In the genomic region with DNA sequence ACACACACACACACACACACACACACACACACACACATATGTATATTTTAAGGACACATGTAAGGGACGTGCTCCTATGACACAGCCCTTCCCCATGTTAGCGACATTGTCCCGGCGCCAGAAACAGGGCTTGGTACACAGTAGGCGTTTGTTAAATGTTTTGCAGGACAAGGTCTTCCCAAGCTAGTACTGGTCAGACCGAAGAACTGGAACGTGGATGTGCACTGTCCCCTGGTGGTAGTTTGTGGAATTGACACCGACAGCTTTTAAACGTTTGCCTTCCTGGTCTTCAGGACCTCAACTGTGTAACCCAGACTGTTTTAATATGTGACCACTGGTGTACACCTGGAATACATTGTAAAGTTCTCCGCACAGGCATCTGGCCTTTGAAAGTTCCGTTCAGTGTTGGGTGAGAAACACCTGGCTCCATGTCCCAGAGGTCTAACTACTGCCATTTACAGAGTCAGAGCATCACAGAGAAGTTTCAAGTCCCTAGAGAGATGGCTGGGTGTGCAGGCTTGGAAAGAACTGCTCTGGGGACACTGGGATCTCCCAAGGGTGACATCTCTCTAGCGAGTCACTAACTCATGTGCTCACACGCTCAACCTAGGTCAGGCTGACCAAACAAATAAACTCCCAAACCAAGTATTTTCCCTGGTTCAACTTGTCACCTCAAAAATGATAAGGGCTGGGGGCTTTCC, we compare ENCODE assay signal across 8 mouse cellular contexts. TPM values are rescaled to one million over a fixed set of nuclear protein-coding genes. Genes with fewer than 3 reads are reported as not detected.
DNase-seq lines count a peak whose midpoint lies in the region; ATAC-seq and TF ChIP-seq lines count a peak whose summit lies in the region.

No protein-coding gene starts in this region.

- H3K4me2 ChIP-seq in hindbrain, postnatal 0 days (ENCODE audit: low read depth, low read length): peak overlapping the region; percentile 89

- 10% methylated on average over 13 of the region's 13 CpGs for WGBS in hindbrain, postnatal 0 days

- no peak overlapping the region for H3K9ac ChIP-seq in hindbrain, postnatal 0 days (replicated peaks; ENCODE audit: low read length)

- no peak; the same call in 1 of the 2 replicates for TF ChIP-seq CTCF in gastrocnemius, adult 2 months (IDR thresholded peaks at IDR 0.05)
- TF ChIP-seq CTCF in hindbrain, postnatal 0 days (IDR thresholded peaks at IDR 0.05; ENCODE audit: low read depth): peak; percentile 100

- DNase-seq in T-cell, adult 2 months (ENCODE audit: low spot score): peak; percentile 45
- peak; percentile 92 to 93 for DNase-seq in cerebellum, postnatal 25 days
- peak; percentile 81 for DNase-seq in gastrocnemius, adult 2 months
- DNase-seq in hindbrain, postnatal 0 days (ENCODE audit: low spot score): peak; percentile 91
- DNase-seq in left cerebral cortex, adult 18-20 months (ENCODE audit: low spot score in 2 of 2): peak; percentile 84
- peak; percentile 91 to 93 for DNase-seq in right cerebral cortex, adult 2 months (ENCODE audit: low spot score in 2 of 2)
- peak; percentile 53 for DNase-seq in urinary bladder, postnatal 10 days (ENCODE audit: low spot score)

- H3K4me1 ChIP-seq in hindbrain, postnatal 0 days (ENCODE audit: insufficient read depth, low read length): peaks cover 21% of the 10 kb centered on the region
- peaks cover 30% of the 10 kb centered on the region for H3K4me1 ChIP-seq in megakaryocyte, embryonic 14.5 days

- intact Hi-C loops in gastrocnemius, adult 2 months (cut with DNase I): loop anchor here (1.0 to 2.0 kb wide), 3 partner anchors 81 to 230 kb away; a partner anchor contains a TSS

- peak; percentile 59 for ATAC-seq in hindbrain, postnatal 0 days

- no peaks in the 10 kb centered on the region for H3K27me3 ChIP-seq in hindbrain, postnatal 0 days (ENCODE audit: insufficient read depth, low read length)
- H3K27me3 ChIP-seq in megakaryocyte, embryonic 14.5 days (replicated peaks): peaks cover 69% of the 10 kb centered on the region

- H3K27ac ChIP-seq in gastrocnemius, adult 2 months: no peak overlapping the region
- no peak overlapping the region for H3K27ac ChIP-seq in hindbrain, postnatal 0 days

- no peaks in the 10 kb centered on the region for H3K9me3 ChIP-seq in hindbrain, postnatal 0 days (ENCODE audit: low read length)
- H3K9me3 ChIP-seq in megakaryocyte, embryonic 14.5 days: 0 out of 2 replicates have a peak, but pooled peaks cover 3% of the 10 kb centered on the region

- H3K4me3 ChIP-seq in gastrocnemius, adult 2 months: peak overlapping the region; percentile 32
- no peak overlapping the region for H3K4me3 ChIP-seq in hindbrain, postnatal 0 days (ENCODE audit: low read length)
- peak overlapping the region; percentile 71 for H3K4me3 ChIP-seq in megakaryocyte, embryonic 14.5 days (replicated peaks)

- no peaks in the 10 kb centered on the region for H3K36me3 ChIP-seq in hindbrain, postnatal 0 days (ENCODE audit: insufficient read depth, low read length)
- H3K36me3 ChIP-seq in megakaryocyte, embryonic 14.5 days (replicated peaks; ENCODE audit: low read length): no peaks in the 10 kb centered on the region

RNA-seq across cellular contexts. Expression of a gene that starts 1.3 kb away (rescaled TPM):
- total RNA-seq in gastrocnemius, adult 2 months (2021): 10 to 100 TPM; 10.5 to 14.0 TPM
- total RNA-seq in hindbrain, postnatal 0 days (2014; rRNA removed): 42.8 and 56.9 TPM in 2 replicates
- polyA plus RNA-seq in hindbrain, postnatal 0 days (2015; fragmentation: Nextera tagmentation; extraction: Ambion mirVana): 9.5 and 10.6 TPM in 2 replicates
- total RNA-seq in left cerebral cortex, adult 18-20 months (2021): 100 to 1,000 TPM in 1 of 2 experiments, 10 to 100 TPM in 1; 94.0 to 110 TPM
- polyA plus RNA-seq in megakaryocyte, embryonic 14.5 days (2012; ENCODE audit: insufficient read depth, low replicate concordance): 0.04 TPM in 1 of 2 replicates, not detected in the other
